Mouse (Mus musculus) E14TG2a.4 (cell line): Measurements from ENCODE around the gene Bag1.

ENCODE experiments used
- CTCF ChIP-seq: conservative IDR thresholded peaks from 2 replicates; pipeline ENCODE4 v1.5.1; 2014; ENCODE audit warnings: low read length
- NANOG ChIP-seq: IDR thresholded peaks from 2 replicates; pipeline ENCODE4 v1.6.1; 2014; ENCODE audit warnings: borderline replicate concordance, low read length, mixed read lengths
- POU5F1 ChIP-seq: IDR thresholded peaks from 2 replicates; pipeline ENCODE4 v1.6.1; 2014; ENCODE audit warnings: low read length, borderline replicate concordance

GRCm38 (mm10) chr4:40989633-40990032 is 41.5 kb upstream of the Bag1 start:
- TF ChIP-seq CTCF (no peak), NANOG (no peak), POU5F1 (no peak)
